Mouse (Mus musculus) left cerebral cortex, adult 18-20 months (tissue): ENCODE data around the gene Ube2v1. TPM values are rescaled to one million over a fixed set of nuclear protein-coding genes. Genes with fewer than 3 reads are reported as not detected.
"Not testable (repeated sequence)": the region's sequence is repeated elsewhere in the genome, so short reads cannot be mapped to it uniquely, and the experiment has no call there.

Source experiments
- DNase-seq, 2 experiments: peaks; one replicate each; pipeline ENCODE4 v3.0.0; 2021 to 2022; ENCODE audit warnings: low spot score in 2 of 2, mixed read lengths in 1 of 2
- total RNA-seq, 2 experiments: library from RNA; stranded (reverse); gene quantifications; 2 replicates each; pipeline ENCODE4 v1.2.3; 2021

Gene Ube2v1
- total RNA-seq, 2 experiments from 2014 or later: 259 to 266 TPM

GRCm38 (mm10) chr2:167624368-167625075 lies 7.4 kb downstream of the Ube2v1 start:
- no peak for DNase-seq

GRCm38 (mm10) chr2:167622965-167623364 lies 8.9 kb downstream of the Ube2v1 start:
- DNase-seq: no peak

- no peak for DNase-seq
Measured at GRCm38 (mm10) chr2:167622352-167622751, 9.5 kb downstream of the Ube2v1 start.

- no peak for DNase-seq
Measured at GRCm38 (mm10) chr2:167621255-167622087, 10.4 kb downstream of the Ube2v1 start.

GRCm38 (mm10) chr2:167617472-167617871 lies 14.4 kb downstream of the Ube2v1 start:
- DNase-seq: no peak

GRCm38 (mm10) chr2:167617034-167617433 lies 14.9 kb downstream of the Ube2v1 start:
- no peak for DNase-seq

- DNase-seq: not testable (repeated sequence)
Measured at GRCm38 (mm10) chr2:167613335-167613734, 18.6 kb downstream of the Ube2v1 start.

GRCm38 (mm10) chr2:167612122-167612521 lies 19.8 kb downstream of the Ube2v1 start:
- no peak for DNase-seq

GRCm38 (mm10) chr2:167611287-167611686 lies 20.6 kb downstream of the Ube2v1 start:
- DNase-seq: no peak

- no peak for DNase-seq
Measured at GRCm38 (mm10) chr2:167606745-167607123, 25.2 kb downstream of the Ube2v1 start.

GRCm38 (mm10) chr2:167605817-167606744 lies 25.8 kb downstream of the Ube2v1 start:
- DNase-seq: no peak

- peak; percentile 86 to 92 for DNase-seq
Measured at GRCm38 (mm10) chr2:167605178-167605794, 26.6 kb downstream of the Ube2v1 start.

- DNase-seq: no peak
Measured at GRCm38 (mm10) chr2:167602978-167603377, 28.9 kb downstream of the Ube2v1 start.

GRCm38 (mm10) chr2:167602364-167602763 lies 29.5 kb downstream of the Ube2v1 start:
- DNase-seq: no peak

GRCm38 (mm10) chr2:167600481-167600995 lies 31.4 kb downstream of the Ube2v1 start:
- no peak for DNase-seq

GRCm38 (mm10) chr2:167599917-167600316 lies 32.0 kb downstream of the Ube2v1 start:
- no peak for DNase-seq

GRCm38 (mm10) chr2:167599195-167599594 lies 32.7 kb downstream of the Ube2v1 start:
- DNase-seq: no peak

GRCm38 (mm10) chr2:167597492-167598186 lies 34.3 kb downstream of the Ube2v1 start:
- DNase-seq: no peak

- DNase-seq: no peak
Measured at GRCm38 (mm10) chr2:167596726-167597491, 35.0 kb downstream of the Ube2v1 start.
